Mouse (Mus musculus) neural tube, embryonic 14.5 days (tissue): ENCODE measurements around the gene Trex1. TPM values are rescaled to one million over a fixed set of nuclear protein-coding genes. Genes with fewer than 3 reads are reported as not detected.

ENCODE experiments used
- ATAC-seq: fragments of 200-750 bp; cut with Nextera tagmentation; 2 replicates; pipeline ENCODE4 v1.8.0; 2017; ENCODE audit warnings: low read depth, mild to moderate bottlenecking, moderate TSS enrichment, moderate library complexity
- H3K27ac ChIP-seq: fragments of 300-500 bp; sonication (generic); 2 replicates; pipeline ENCODE4 v1.5.1; 2014; ENCODE audit warnings: low read depth, mild to moderate bottlenecking, control low read depth, low read length, moderate library complexity, mixed read lengths
- H3K27me3 ChIP-seq: fragments of 300-500 bp; sonication (generic); 2 replicates; pipeline ENCODE4 v1.6.1; 2014; ENCODE audit warnings: low read length; ENCODE audit not compliant: control insufficient read depth, insufficient read depth
- H3K36me3 ChIP-seq: fragments of 300-500 bp; sonication (generic); 2 replicates; pipeline ENCODE4 v1.6.1; 2014; ENCODE audit warnings: low read length, mixed read lengths; ENCODE audit not compliant: control insufficient read depth, insufficient read depth
- H3K4me1 ChIP-seq: fragments of 300-500 bp; sonication (generic); 2 replicates; pipeline ENCODE4 v1.6.1; 2014; ENCODE audit warnings: low read length; ENCODE audit not compliant: control insufficient read depth, insufficient read depth
- H3K4me2 ChIP-seq: fragments of 300-500 bp; sonication (generic); 2 replicates; pipeline ENCODE4 v1.6.1; 2014; ENCODE audit warnings: mild to moderate bottlenecking, low read depth, low read length, control low read depth
- H3K4me3 ChIP-seq: fragments of 300-500 bp; sonication (generic); 2 replicates; pipeline ENCODE4 v1.5.1; 2014; ENCODE audit warnings: low read depth, low read length, control low read depth, mixed read lengths
- H3K9ac ChIP-seq: fragments of 300-500 bp; sonication (generic); replicated peaks from 2 replicates; pipeline ENCODE4 v1.6.1; 2014; ENCODE audit warnings: low read depth, mild to moderate bottlenecking, control low read depth, low read length, mixed read lengths
- H3K9me3 ChIP-seq: fragments of 300-500 bp; sonication (generic); 2 replicates; pipeline ENCODE4 v1.6.1; 2016; ENCODE audit warnings: low read length; ENCODE audit not compliant: control insufficient read depth
- WGBS: fragments of 180-500 bp; shearing (Covaris S2); extraction: QIAGEN DNeasy Blood & Tissue Kit; methylation state at CpG from one replicate; pipeline ENCODE4 v1.1.7; 2014; 5-methylcytosine and 5-hydroxymethylcytosine counted together
- polyA plus RNA-seq: library from polyadenylated mRNA; unstranded; fragments of >200 nt; fragmentation: Nextera tagmentation; extraction: Ambion mirVana; gene quantifications from 2 replicates; pipeline ENCODE4 v1.2.1, GENCODE M21; 2014

Gene Trex1
- polyA plus RNA-seq, 1 experiment from 2014 or later: 13.4 TPM

GRCm38 (mm10) chr9:109098969-109099368 lies 39.4 kb upstream of the Trex1 start:
- Histone ChIP-seq H3K36me3 (peaks cover 24% of the 10 kb centered on the region), H3K4me2 (peak overlapping the region; percentile 95), H3K27me3 (no peaks in the 10 kb centered on the region), H3K4me1 (peaks cover 38% of the 10 kb centered on the region), H3K9ac (no peak overlapping the region), H3K4me3 (no peak overlapping the region), H3K9me3 (no peaks in the 10 kb centered on the region), H3K27ac (0 out of 2 replicates have a peak overlapping the region, but pooled peaks have one; percentile 12)
- WGBS: 64% methylated on average over 5 of the region's 6 CpGs
- no peak for ATAC-seq

GRCm38 (mm10) chr9:109098366-109098765 lies 38.8 kb upstream of the Trex1 start:
- Histone ChIP-seq H3K27ac (peak overlapping the region; percentile 100), H3K4me3 (peak overlapping the region; percentile 78; the same call in 1 of the 2 replicates), H3K9me3 (no peaks in the 10 kb centered on the region), H3K36me3 (peaks cover 18% of the 10 kb centered on the region), H3K4me1 (peaks cover 41% of the 10 kb centered on the region), H3K9ac (no peak overlapping the region; the same call in 1 of the 2 replicates), H3K4me2 (peak overlapping the region; percentile 95), H3K27me3 (no peaks in the 10 kb centered on the region)
- 83% methylated on average over 8 of the region's 8 CpGs for WGBS
- no peak for ATAC-seq

GRCm38 (mm10) chr9:109097831-109098230 lies 38.3 kb upstream of the Trex1 start:
- Histone ChIP-seq H3K9me3 (no peaks in the 10 kb centered on the region), H3K9ac (peak overlapping the region; percentile 95; the same call in 1 of the 2 replicates), H3K4me3 (peak overlapping the region; percentile 78), H3K4me2 (peak overlapping the region; percentile 95), H3K27me3 (no peaks in the 10 kb centered on the region), H3K27ac (peak overlapping the region; percentile 100), H3K4me1 (peaks cover 41% of the 10 kb centered on the region), H3K36me3 (peaks cover 17% of the 10 kb centered on the region)
- no peak; the same call in 1 of the 2 replicates for ATAC-seq
- 51% methylated on average over 5 of the region's 5 CpGs for WGBS

- WGBS: 11% methylated on average over 6 of the region's 6 CpGs
- peak overlapping the region; percentile 100 for H3K27ac ChIP-seq
- H3K4me2 ChIP-seq: peak overlapping the region; percentile 95
- H3K27me3 ChIP-seq: no peaks in the 10 kb centered on the region
- ATAC-seq: no peak
- peak overlapping the region; percentile 78 for H3K4me3 ChIP-seq
- H3K9ac ChIP-seq: peak overlapping the region; percentile 95
- no peaks in the 10 kb centered on the region for H3K9me3 ChIP-seq
- H3K4me1 ChIP-seq: peaks cover 41% of the 10 kb centered on the region
- H3K36me3 ChIP-seq: peaks cover 13% of the 10 kb centered on the region
Measured at GRCm38 (mm10) chr9:109097291-109097690, 37.8 kb upstream of the Trex1 start.

- Histone ChIP-seq H3K27ac (peak overlapping the region; percentile 100), H3K4me3 (peak overlapping the region; percentile 78), H3K9ac (peak overlapping the region; percentile 95), H3K9me3 (no peaks in the 10 kb centered on the region), H3K4me2 (peak overlapping the region; percentile 95), H3K4me1 (peaks cover 41% of the 10 kb centered on the region), H3K36me3 (peaks cover 13% of the 10 kb centered on the region), H3K27me3 (no peaks in the 10 kb centered on the region)
- 21% methylated on average over 6 of the region's 6 CpGs for WGBS
- ATAC-seq: no peak
Measured at GRCm38 (mm10) chr9:109096856-109097255, 37.3 kb upstream of the Trex1 start.

GRCm38 (mm10) chr9:109096251-109096661 lies 36.7 kb upstream of the Trex1 start:
- H3K9me3 ChIP-seq: no peaks in the 10 kb centered on the region
- H3K4me1 ChIP-seq: peaks cover 41% of the 10 kb centered on the region
- peak overlapping the region; percentile 95 for H3K4me2 ChIP-seq
- ATAC-seq: no peak
- peak overlapping the region; percentile 95 for H3K9ac ChIP-seq
- 9% methylated on average over 9 of the region's 9 CpGs for WGBS
- H3K36me3 ChIP-seq: peaks cover 13% of the 10 kb centered on the region
- peak overlapping the region; percentile 78 for H3K4me3 ChIP-seq
- no peaks in the 10 kb centered on the region for H3K27me3 ChIP-seq
- H3K27ac ChIP-seq: peak overlapping the region; percentile 100

GRCm38 (mm10) chr9:109095137-109095982 lies 35.8 kb upstream of the Trex1 start, which contains the start of gene Plxnb1:
Gene Plxnb1, plus strand, starts transcription at chr9:109095389.
- WGBS: under 1% methylated on average over 88 of the region's 102 CpGs
- H3K4me1 ChIP-seq: peaks cover 41% of the 10 kb centered on the region
- H3K27ac ChIP-seq: peak within 1 kb of the TSS; percentile 100
- peaks cover 11% of the 10 kb centered on the region for H3K36me3 ChIP-seq
- H3K9me3 ChIP-seq: no peaks in the 10 kb centered on the region
- ATAC-seq: peak; percentile 62
- H3K4me2 ChIP-seq: peak within 1 kb of the TSS; percentile 95
- no peaks in the 10 kb centered on the region for H3K27me3 ChIP-seq
- H3K4me3 ChIP-seq: peak within 1 kb of the TSS; percentile 78
- H3K9ac ChIP-seq: peak within 1 kb of the TSS; percentile 95

GRCm38 (mm10) chr9:109094553-109095136 lies 35.1 kb upstream of the Trex1 start:
- 2% methylated on average over 21 of the region's 21 CpGs for WGBS
- peaks cover 41% of the 10 kb centered on the region for H3K4me1 ChIP-seq
- peak overlapping the region; percentile 78 for H3K4me3 ChIP-seq
- peak overlapping the region; percentile 95 for H3K9ac ChIP-seq
- no peak; the same call in 1 of the 2 replicates for ATAC-seq
- peak overlapping the region; percentile 95 for H3K4me2 ChIP-seq
- H3K27ac ChIP-seq: peak overlapping the region; percentile 100
- no peaks in the 10 kb centered on the region for H3K9me3 ChIP-seq
- H3K27me3 ChIP-seq: no peaks in the 10 kb centered on the region
- peaks cover 4% of the 10 kb centered on the region for H3K36me3 ChIP-seq
